Mouse (Mus musculus) midbrain, embryonic 10.5 days (tissue): ENCODE measurements around the gene Cyp2j8. TPM values are rescaled to one million over a fixed set of nuclear protein-coding genes. Genes with fewer than 3 reads are reported as not detected.
A peak's percentile ranks its signal among the peaks of the same experiment; 100 is the strongest.
"Not testable (repeated sequence)": the region's sequence is repeated elsewhere in the genome, so short reads cannot be mapped to it uniquely, and the experiment has no call there.

ENCODE experiments used
- DNase-seq: peaks from one replicate; pipeline ENCODE4 v3.0.0-alpha.2; 2017; ENCODE audit warnings: low spot score
- H3K27ac ChIP-seq: fragments of 300-500 bp; sonication (generic); replicated peaks from 2 replicates; pipeline ENCODE4 v1.5.1; 2016; ENCODE audit warnings: mild to moderate bottlenecking
- H3K27me3 ChIP-seq: fragments of 300-500 bp; sonication (generic); 2 replicates; pipeline ENCODE4 v1.6.1; 2016; ENCODE audit warnings: low read depth, mild to moderate bottlenecking; ENCODE audit not compliant: poor library complexity, severe bottlenecking
- H3K36me3 ChIP-seq: fragments of 300-500 bp; sonication (generic); 2 replicates; pipeline ENCODE4 v1.6.1; 2016; ENCODE audit warnings: mild to moderate bottlenecking, moderate library complexity
- H3K4me1 ChIP-seq: fragments of 300-500 bp; sonication (generic); 2 replicates; pipeline ENCODE4 v1.6.1; 2016
- H3K4me3 ChIP-seq: fragments of 300-500 bp; sonication (generic); 2 replicates; pipeline ENCODE4 v1.5.1; 2016; ENCODE audit warnings: mild to moderate bottlenecking, moderate library complexity
- H3K9me3 ChIP-seq: fragments of 300-500 bp; sonication (generic); replicated peaks from 2 replicates; pipeline ENCODE4 v1.6.1; 2016; ENCODE audit warnings: mild to moderate bottlenecking
- WGBS: fragments of 180-500 bp; shearing (Covaris S2); methylation state at CpG from one replicate; pipeline ENCODE4 v1.1.7; 2016; 5-methylcytosine and 5-hydroxymethylcytosine counted together
- polyA plus RNA-seq: library from polyadenylated mRNA; unstranded; fragments of >200 nt; fragmentation: Nextera tagmentation; extraction: Ambion mirVana; gene quantifications from 2 replicates; pipeline ENCODE4 v1.2.1, GENCODE M21; 2016

Gene Cyp2j8
- polyA plus RNA-seq: not detected in 2 replicates

- no peak for DNase-seq
- Histone ChIP-seq H3K4me3 (no peak within 1 kb of the TSS), H3K9me3 (no peaks in the 10 kb centered on the region), H3K27me3 (no peaks in the 10 kb centered on the region), H3K27ac (no peak within 1 kb of the TSS), H3K36me3 (no peaks in the 10 kb centered on the region), H3K4me1 (no peaks in the 10 kb centered on the region)
- WGBS: 89% methylated on average over 1 of the region's 1 CpGs
These were observed at the start of gene Cyp2j8 for GRCm38 (mm10) chr4:96507286-96507685. TSS of gene Cyp2j8 (minus strand) at chr4:96507386.

GRCm38 (mm10) chr4:96553133-96553819, 46.1 kb upstream of the Cyp2j8 start, which contains the start of gene Cyp2j6:
TSS of gene Cyp2j6 (minus strand) at chr4:96553661.
- Histone ChIP-seq H3K36me3 (no peaks in the 10 kb centered on the region), H3K27ac (peak within 1 kb of the TSS; percentile 86), H3K4me3 (peak within 1 kb of the TSS; percentile 59), H3K9me3 (no peaks in the 10 kb centered on the region), H3K4me1 (peaks cover 11% of the 10 kb centered on the region; the same call in 1 of the 2 replicates), H3K27me3 (no peaks in the 10 kb centered on the region)
- 4% methylated on average over 16 of the region's 16 CpGs for WGBS
- DNase-seq: peak; percentile 58

GRCm38 (mm10) chr4:96551619-96552018, 44.4 kb upstream of the Cyp2j8 start:
- H3K9me3 ChIP-seq: no peaks in the 10 kb centered on the region
- no peaks in the 10 kb centered on the region for H3K27me3 ChIP-seq
- 87% methylated on average over 3 of the region's 3 CpGs for WGBS
- DNase-seq: no peak
- no peak overlapping the region for H3K4me3 ChIP-seq
- H3K27ac ChIP-seq: no peak overlapping the region
- peaks cover 19% of the 10 kb centered on the region for H3K4me1 ChIP-seq
- no peaks in the 10 kb centered on the region for H3K36me3 ChIP-seq

- H3K27me3 ChIP-seq: no peaks in the 10 kb centered on the region
- no peak for DNase-seq
- H3K4me1 ChIP-seq: peaks cover 9% of the 10 kb centered on the region
- WGBS: 63% methylated on average over 1 of the region's 1 CpGs
- no peaks in the 10 kb centered on the region for H3K9me3 ChIP-seq
- H3K4me3 ChIP-seq: no peak overlapping the region
- H3K27ac ChIP-seq: no peak overlapping the region
- H3K36me3 ChIP-seq: no peaks in the 10 kb centered on the region
These were observed 38.8 kb upstream of the Cyp2j8 start for GRCm38 (mm10) chr4:96545976-96546375.

- Histone ChIP-seq H3K27me3 (no peaks in the 10 kb centered on the region), H3K36me3 (no peaks in the 10 kb centered on the region), H3K27ac (no peak overlapping the region), H3K4me1 (no peaks in the 10 kb centered on the region), H3K4me3 (no peak overlapping the region), H3K9me3 (no peaks in the 10 kb centered on the region)
- DNase-seq: no peak
- 31% methylated on average over 1 of the region's 1 CpGs for WGBS
These were observed 18.6 kb upstream of the Cyp2j8 start for GRCm38 (mm10) chr4:96525772-96526171.

GRCm38 (mm10) chr4:96522256-96522655, 15.1 kb upstream of the Cyp2j8 start:
- Histone ChIP-seq H3K4me1 (no peaks in the 10 kb centered on the region), H3K4me3 (no peak overlapping the region), H3K36me3 (no peaks in the 10 kb centered on the region), H3K9me3 (no peaks in the 10 kb centered on the region), H3K27ac (no peak overlapping the region), H3K27me3 (no peaks in the 10 kb centered on the region)
- DNase-seq: no peak
- 87% methylated on average over 2 of the region's 2 CpGs for WGBS

- 88% methylated on average over 3 of the region's 3 CpGs for WGBS
- H3K4me1 ChIP-seq: no peaks in the 10 kb centered on the region
- H3K36me3 ChIP-seq: no peaks in the 10 kb centered on the region
- DNase-seq: no peak
- H3K27me3 ChIP-seq: no peaks in the 10 kb centered on the region
- H3K27ac ChIP-seq: no peak overlapping the region
- no peak overlapping the region for H3K4me3 ChIP-seq
- no peaks in the 10 kb centered on the region for H3K9me3 ChIP-seq
These were observed 2.9 kb upstream of the Cyp2j8 start for GRCm38 (mm10) chr4:96510083-96510482.

- H3K9me3 ChIP-seq: peaks cover 13% of the 10 kb centered on the region; the same call in 1 of the 2 replicates
- not testable (repeated sequence) for H3K4me3 ChIP-seq, H3K36me3 ChIP-seq, H3K27me3 ChIP-seq, H3K4me1 ChIP-seq, DNase-seq, H3K27ac ChIP-seq
- 85% methylated on average over 30 of the region's 30 CpGs for WGBS
These were observed 43.7 kb downstream of the Cyp2j8 start for GRCm38 (mm10) chr4:96463311-96464060.

Other genes with a start within 250 kb of the Cyp2j8 start
- gene Cyp2j11, start 158.7 kb downstream of the Cyp2j8 start, polyA plus RNA-seq: not detected in 2 replicates
- 2.4 and 3.8 TPM in 2 replicates for gene Cyp2j6, start 46.3 kb upstream of the Cyp2j8 start, polyA plus RNA-seq
- 0.83 and 1.0 TPM in 2 replicates for gene Cyp2j9, start 84.2 kb upstream of the Cyp2j8 start, polyA plus RNA-seq
- gene Cyp2j5, start 156.8 kb upstream of the Cyp2j8 start, polyA plus RNA-seq: not detected in 2 replicates